Mouse (Mus musculus) CH12.LX (cell line): Measurements from ENCODE around the gene Actr3. TPM values are rescaled to one million over a fixed set of nuclear protein-coding genes. Genes with fewer than 3 reads are reported as not detected.

Experiments
- DNase-seq: peaks from one replicate; pipeline ENCODE4 v3.0.0-alpha.2; 2013; ENCODE audit errors: extremely low read depth
- H3K27ac ChIP-seq: 2 replicates; pipeline ENCODE4 v1.5.1; 2012; ENCODE audit warnings: low read depth, mild to moderate bottlenecking, control low read depth, moderate library complexity; ENCODE audit not compliant: insufficient read depth
- H3K27me3 ChIP-seq: replicated peaks from 2 replicates; pipeline ENCODE3; 2012; ENCODE audit warnings: inconsistent platforms
- H3K36me3 ChIP-seq, 2 experiments: replicated peaks in 1 of 2; 2 replicates each; pipeline versions ENCODE3 to v1.6.1; 2012; ENCODE audit warnings: inconsistent platforms in 1 of 2, low read length in 1 of 2, mild to moderate bottlenecking in 1 of 2, mixed read lengths in 1 of 2, moderate library complexity in 1 of 2; ENCODE audit not compliant: control insufficient read depth in 1 of 2, insufficient read depth in 1 of 2
- H3K4me1 ChIP-seq, 2 experiments: 2 replicates each; pipeline ENCODE4 v1.6.1; 2012; ENCODE audit warnings: inconsistent platforms in 1 of 2, moderate library complexity in 1 of 2; ENCODE audit not compliant: insufficient read depth in 2 of 2, control insufficient read depth in 1 of 2
- H3K4me2 ChIP-seq: 2 replicates; pipeline ENCODE4 v1.6.1; 2012; ENCODE audit warnings: low read depth, mild to moderate bottlenecking, control low read depth; ENCODE audit not compliant: poor library complexity, insufficient read depth, severe bottlenecking
- H3K4me3 ChIP-seq, 3 experiments: fragments of 150-350 bp in 1 of 3; sonication (generic) in 1 of 3; replicated peaks in 1 of 3; 2 replicates each; pipeline versions ENCODE3 to v1.5.1; 2011 to 2012; ENCODE audit warnings: low read depth in 2 of 3, low read length in 2 of 3, mild to moderate bottlenecking in 2 of 3, moderate library complexity in 2 of 3, control low read depth in 1 of 3, improper control_type of control experiment in 1 of 3, inconsistent platforms in 1 of 3, mixed read lengths in 1 of 3; ENCODE audit not compliant: poor library complexity in 1 of 3
- H3K79me2 ChIP-seq: replicated peaks from 2 replicates; pipeline ENCODE4 v1.6.1; 2012; ENCODE audit warnings: mild to moderate bottlenecking, moderate library complexity; ENCODE audit not compliant: control insufficient read depth, poor library complexity, insufficient read depth, severe bottlenecking; ENCODE audit errors: extremely low read depth
- H3K9ac ChIP-seq: 2 replicates; pipeline ENCODE4 v1.6.1; 2012; ENCODE audit warnings: low read depth, mild to moderate bottlenecking, control low read depth, moderate library complexity; ENCODE audit not compliant: insufficient read depth
- H3K9me3 ChIP-seq: replicated peaks from 2 replicates; pipeline ENCODE3; 2012; ENCODE audit warnings: low read length, inconsistent platforms, mixed read lengths
- BHLHE40 ChIP-seq: IDR thresholded peaks from 2 replicates; pipeline ENCODE4 v1.6.1; 2011; ENCODE audit warnings: mild to moderate bottlenecking, low read depth, low read length, improper control_type of control experiment
- E2F4 ChIP-seq: IDR thresholded peaks from 2 replicates; pipeline ENCODE4 v1.6.1; 2011; ENCODE audit warnings: low read depth, low read length, improper control_type of control experiment; ENCODE audit not compliant: insufficient replicate concordance
- ELF1 ChIP-seq: IDR thresholded peaks from 2 replicates; pipeline ENCODE4 v1.6.1; 2014; ENCODE audit warnings: low read depth, mild to moderate bottlenecking, inconsistent platforms, low read length, improper control_type of control experiment
- EP300 ChIP-seq: IDR thresholded peaks from 2 replicates; pipeline ENCODE4 v1.6.1; 2011; ENCODE audit warnings: low read length, improper control_type of control experiment
- ETS1 ChIP-seq: conservative IDR thresholded peaks from 2 replicates; pipeline ENCODE4 v1.6.1; 2012; ENCODE audit warnings: low read depth, mild to moderate bottlenecking, inconsistent platforms, low read length, improper control_type of control experiment, moderate library complexity
- GABPA ChIP-seq: IDR thresholded peaks from 2 replicates; pipeline ENCODE4 v1.6.1; 2012; ENCODE audit warnings: low read depth, low read length, improper control_type of control experiment, inconsistent platforms; ENCODE audit not compliant: insufficient replicate concordance
- HCFC1 ChIP-seq: IDR thresholded peaks from 2 replicates; pipeline ENCODE4 v1.6.1; 2012; ENCODE audit warnings: low read depth, mild to moderate bottlenecking, inconsistent platforms, low read length, improper control_type of control experiment
- JUN ChIP-seq: IDR thresholded peaks from 2 replicates; pipeline ENCODE4 v1.6.1; 2011; ENCODE audit warnings: low read depth, mild to moderate bottlenecking, low read length, improper control_type of control experiment, moderate library complexity; ENCODE audit not compliant: insufficient read depth
- MAX ChIP-seq: IDR thresholded peaks from 2 replicates; pipeline ENCODE4 v1.6.1; 2011; ENCODE audit warnings: low read length, improper control_type of control experiment
- MEF2A ChIP-seq: IDR thresholded peaks from 2 replicates; pipeline ENCODE4 v1.6.1; 2014; ENCODE audit warnings: low read depth, mild to moderate bottlenecking, inconsistent platforms, low read length, improper control_type of control experiment, borderline replicate concordance
- MXI1 ChIP-seq: IDR thresholded peaks from 2 replicates; pipeline ENCODE4 v1.6.1; 2011; ENCODE audit warnings: mild to moderate bottlenecking, low read depth, low read length, improper control_type of control experiment
- NELFE ChIP-seq: IDR thresholded peaks from 2 replicates; pipeline ENCODE4 v1.6.1; 2011; ENCODE audit warnings: low read depth, low read length, improper control_type of control experiment
- NRF1 ChIP-seq: IDR thresholded peaks from 2 replicates; pipeline ENCODE4 v1.6.1; 2014; ENCODE audit warnings: low read depth, mild to moderate bottlenecking, inconsistent platforms, low read length, improper control_type of control experiment, moderate library complexity
- PAX5 ChIP-seq: IDR thresholded peaks from 2 replicates; pipeline ENCODE4 v1.6.1; 2012; ENCODE audit warnings: low read length, inconsistent platforms, mixed read lengths
- SMC3 ChIP-seq: IDR thresholded peaks from 2 replicates; pipeline ENCODE4 v1.6.1; 2011; ENCODE audit warnings: low read depth, low read length, improper control_type of control experiment
- TCF12 ChIP-seq: IDR thresholded peaks from 2 replicates; pipeline ENCODE4 v1.6.1; 2014; ENCODE audit warnings: low read depth, mild to moderate bottlenecking, inconsistent platforms, low read length, improper control_type of control experiment
- UBTF ChIP-seq: IDR thresholded peaks from 2 replicates; pipeline ENCODE4 v1.6.1; 2012; ENCODE audit warnings: low read depth, mild to moderate bottlenecking, inconsistent platforms, low read length, improper control_type of control experiment, moderate library complexity
- ZKSCAN1 ChIP-seq: IDR thresholded peaks from 2 replicates; pipeline ENCODE4 v1.6.1; 2012; ENCODE audit warnings: low read depth, inconsistent platforms, low read length, improper control_type of control experiment, borderline replicate concordance
- ZMIZ1 ChIP-seq: IDR thresholded peaks from 2 replicates; pipeline ENCODE4 v1.6.1; 2012; ENCODE audit warnings: low read depth, mild to moderate bottlenecking, inconsistent platforms, low read length, improper control_type of control experiment
- ZNF384 ChIP-seq: IDR thresholded peaks from 2 replicates; pipeline ENCODE4 v1.6.1; 2012; ENCODE audit warnings: low read depth, low read length, improper control_type of control experiment, inconsistent platforms
- dilution Hi-C: fragments of 300-500 bp; cut with MboI; formaldehyde crosslinking; loops from 2 replicates; pipeline ENCODE4 v1.14.3; 2020; ENCODE audit warnings: low sequenced_read_pairs; ENCODE audit not compliant: extremely low pct_unique_long_range_greater_than_20kb, extremely low pct_ligation_motif_present
- in situ Hi-C: fragments of 300-500 bp; cut with MboI; formaldehyde crosslinking; loops from 3 replicates; pipeline ENCODE4 v1.14.3; 2019; ENCODE audit warnings: low sequenced_read_pairs, low pct_ligation_motif_present, low pct_unique_long_range_greater_than_20kb, mixed read lengths
- polyA plus RNA-seq: library from polyadenylated mRNA; unstranded; fragments of >175 nt; gene quantifications from 2 replicates; pipeline ENCODE4 v1.2.1, GENCODE M21; 2012; ENCODE audit warnings: low read depth; ENCODE audit not compliant: insufficient read length
- total RNA-seq, 2 experiments: library from RNA; depleted of rRNA; stranded (reverse); fragments of 300-350 nt in 1 of 2; fragments of >200 nt in 1 of 2; gene quantifications; 2 replicates each; pipeline ENCODE4 v1.2.3; 2012 to 2014

Gene Actr3
- total and polyA plus RNA-seq, 3 experiments: 176 to 513 (median 374) TPM

DNA sequence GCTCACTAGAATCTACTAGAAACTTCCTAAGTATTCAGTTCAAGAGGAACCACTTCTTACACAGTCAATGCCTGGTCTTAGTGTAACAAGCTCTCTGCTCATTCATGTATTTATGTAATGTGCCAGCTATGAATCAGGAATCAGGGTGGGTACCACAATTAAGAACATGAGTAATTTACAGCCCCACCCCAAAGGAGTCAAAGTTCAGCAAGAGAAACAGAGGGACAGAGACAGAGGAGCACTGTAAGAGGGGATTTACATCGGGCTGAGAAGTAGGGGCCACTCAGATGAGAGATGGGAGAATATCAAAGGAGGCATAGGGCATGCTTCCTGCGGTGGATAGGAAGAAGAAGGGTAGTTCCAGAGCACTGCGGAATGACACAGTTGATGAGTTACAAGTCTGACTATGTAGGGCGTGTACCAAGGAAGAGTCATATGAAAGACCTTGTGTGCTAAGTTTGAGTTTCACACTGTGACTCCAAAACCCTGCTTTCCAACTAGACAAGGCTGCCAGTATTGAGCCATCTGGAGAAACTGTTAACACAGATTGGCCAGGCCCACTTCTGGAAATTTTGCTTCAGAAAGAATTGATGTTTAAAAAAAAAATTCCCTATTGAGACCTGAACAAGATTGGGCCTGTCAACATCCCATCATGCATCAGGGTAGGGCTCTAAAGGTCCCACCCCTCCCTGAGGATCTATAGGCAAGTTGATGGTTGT, 14.9 kb upstream of the Actr3 start:
- Histone ChIP-seq H3K27ac (no peak overlapping the region), H3K27me3 (no peaks in the 10 kb centered on the region), H3K79me2 (no peaks in the 10 kb centered on the region), H3K4me1 (peaks cover 3 to 4% of the 10 kb centered on the region in 2 experiments; a peak in 3 of 4 replicates), H3K4me3 (no peak overlapping the region), H3K9ac (no peak overlapping the region), H3K36me3 (no peaks in the 10 kb centered on the region), H3K9me3 (peaks cover 3% of the 10 kb centered on the region), H3K4me2 (no peak overlapping the region; the same call in 1 of the 2 replicates)
- TF ChIP-seq JUN: no peak
- no peak for TF ChIP-seq ELF1
- TF ChIP-seq NELFE: no peak
- TF ChIP-seq ZNF384: no peak
- no peak for TF ChIP-seq MXI1
- TF ChIP-seq ZMIZ1: no peak
- TF ChIP-seq PAX5: no peak
- no peak for TF ChIP-seq E2F4
- no peak for TF ChIP-seq NRF1
- TF ChIP-seq SMC3: no peak
- TF ChIP-seq EP300: no peak
- TF ChIP-seq UBTF: no peak
- TF ChIP-seq ZKSCAN1: no peak
- no peak for TF ChIP-seq HCFC1
- in situ Hi-C loops: no loop called here
- dilution Hi-C loops: no loop called here
- no peak for DNase-seq

DNA sequence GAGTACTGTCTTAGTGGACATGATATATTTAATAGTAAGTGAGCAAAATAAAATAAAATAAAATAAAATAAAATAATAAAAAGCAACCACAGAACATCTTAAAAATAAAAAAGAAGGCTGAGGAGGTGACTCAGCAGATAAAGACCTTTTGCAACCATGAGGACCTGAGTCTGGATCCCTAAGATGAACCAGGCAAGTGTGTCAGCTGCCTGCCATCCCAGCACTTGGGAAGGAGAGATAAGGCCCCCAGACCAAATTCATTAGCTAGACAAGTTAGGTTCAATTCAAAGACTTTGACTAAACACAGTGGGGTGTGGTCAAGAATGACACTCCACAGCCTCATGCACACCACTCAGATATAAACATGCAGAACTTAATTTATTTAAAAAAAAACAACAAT, 12.4 kb upstream of the Actr3 start:
- in situ Hi-C loops: no loop called here
- H3K4me2 ChIP-seq: no peak overlapping the region
- no peak overlapping the region for H3K27ac ChIP-seq
- no peak overlapping the region for H3K4me3 ChIP-seq
- DNase-seq: no peak
- dilution Hi-C loops: no loop called here
- H3K36me3 ChIP-seq: no peaks in the 10 kb centered on the region
- TF ChIP-seq ETS1 (no peak), E2F4 (no peak), GABPA (no peak), JUN (no peak), ZMIZ1 (no peak), BHLHE40 (no peak), MAX (no peak), TCF12 (no peak), MEF2A (no peak)
- H3K9me3 ChIP-seq: peaks cover 3% of the 10 kb centered on the region
- H3K9ac ChIP-seq: no peak overlapping the region
- H3K4me1 ChIP-seq: peaks cover 3 to 5% of the 10 kb centered on the region in 2 experiments; a peak in 2 of 4 replicates
- H3K27me3 ChIP-seq: no peaks in the 10 kb centered on the region
- no peaks in the 10 kb centered on the region for H3K79me2 ChIP-seq
